Mouse (Mus musculus): Measurements from ENCODE around the gene Mul1. TPM values are rescaled to one million over a fixed set of nuclear protein-coding genes. Genes with fewer than 3 reads are reported as not detected.
A peak's percentile ranks its signal among the peaks of the same experiment; 100 is the strongest.

Mul1 gene
- polyA plus RNA-seq, 1 experiment = 7.8 TPM

DNA sequence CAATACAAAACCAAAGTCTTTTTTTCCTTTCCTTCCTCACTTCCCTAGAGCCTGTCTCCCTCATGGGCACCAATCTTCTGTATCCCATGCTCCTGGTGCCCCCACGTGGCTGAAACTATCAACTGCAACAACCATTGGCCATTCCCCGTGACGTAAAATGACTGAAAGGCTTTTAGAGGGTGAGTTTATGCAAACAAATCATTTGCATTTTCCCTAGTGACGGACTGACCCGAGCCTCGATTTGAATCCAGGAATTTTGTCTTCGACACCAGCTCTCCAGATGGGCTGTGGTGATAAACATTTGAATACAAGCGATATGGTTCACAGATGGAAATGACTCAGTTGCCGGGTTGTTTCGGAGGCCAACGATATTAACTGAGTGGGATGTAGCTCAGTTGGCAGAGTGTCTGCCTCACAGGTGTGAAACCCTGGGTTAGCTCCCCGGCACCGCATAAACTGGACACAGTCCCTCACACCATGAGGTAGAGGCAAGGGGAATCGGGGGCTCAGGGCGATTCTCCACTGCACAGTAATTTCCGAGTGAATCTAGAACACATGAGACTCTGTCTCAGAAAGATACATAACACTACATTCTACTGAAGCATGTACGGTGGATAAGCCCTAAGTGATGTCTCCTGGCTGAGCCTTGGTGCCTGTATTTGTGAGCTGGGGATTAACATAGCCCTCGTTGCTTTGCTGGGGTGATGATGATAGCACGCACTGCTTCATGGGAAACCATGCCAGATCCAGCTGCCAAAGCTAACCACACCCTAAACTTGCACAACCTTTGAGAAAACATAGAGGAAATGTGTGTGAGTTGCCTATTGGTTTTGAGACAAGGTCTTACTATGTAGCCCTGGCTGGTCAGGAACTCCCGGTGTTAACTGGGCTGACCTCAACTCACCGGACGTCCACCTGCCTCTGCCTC lies 7.4 kb upstream of the Mul1 start:
- TF ChIP-seq POLR2A (IDR thresholded peaks at IDR 0.05; ENCODE audit: borderline replicate concordance, control insufficient read depth, low read depth, low read length) (no peak), CTCF (IDR thresholded peaks at IDR 0.05; ENCODE audit: control insufficient read depth, insufficient read depth, low read length) (peak; percentile 68)
- Histone ChIP-seq H3K4me3 (replicated peaks; ENCODE audit: control insufficient read depth, low read depth, low read length) (no peak overlapping the region), H3K27ac (ENCODE audit: control insufficient read depth, insufficient read depth, low read depth, low read length, poor library complexity) (no peak overlapping the region), H3K4me1 (ENCODE audit: control insufficient read depth, insufficient read depth, low read length) (peaks cover 1% of the 10 kb centered on the region; the same call in 1 of the 2 replicates)
- 33% methylated on average over 22 of the region's 22 CpGs for WGBS

- H3K27ac ChIP-seq (ENCODE audit: control insufficient read depth, insufficient read depth, low read depth, low read length, poor library complexity) = no peak overlapping the region
- TF ChIP-seq CTCF (IDR thresholded peaks at IDR 0.05; ENCODE audit: control insufficient read depth, insufficient read depth, low read length) = peak; percentile 43
- no peak for TF ChIP-seq POLR2A (IDR thresholded peaks at IDR 0.05; ENCODE audit: borderline replicate concordance, control insufficient read depth, low read depth, low read length)
- H3K4me1 ChIP-seq (ENCODE audit: control insufficient read depth, insufficient read depth, low read length) = peaks cover 1% of the 10 kb centered on the region; the same call in 1 of the 2 replicates
- H3K4me3 ChIP-seq (replicated peaks; ENCODE audit: control insufficient read depth, low read depth, low read length) = no peak overlapping the region
- WGBS = 38% methylated on average over 3 of the region's 3 CpGs
Observed at GRCm38 (mm10) chr4:138429778-138430177, 4.7 kb upstream of the Mul1 start.

- Histone ChIP-seq H3K4me3 (replicated peaks; ENCODE audit: control insufficient read depth, low read depth, low read length) (no peak overlapping the region), H3K27ac (ENCODE audit: control insufficient read depth, insufficient read depth, low read depth, low read length, poor library complexity) (no peak overlapping the region), H3K4me1 (ENCODE audit: control insufficient read depth, insufficient read depth, low read length) (peaks cover 1% of the 10 kb centered on the region; the same call in 1 of the 2 replicates)
- TF ChIP-seq POLR2A (IDR thresholded peaks at IDR 0.05; ENCODE audit: borderline replicate concordance, control insufficient read depth, low read depth, low read length) (no peak), CTCF (IDR thresholded peaks at IDR 0.05; ENCODE audit: control insufficient read depth, insufficient read depth, low read length) (no peak)
- WGBS = 51% methylated on average over 8 of the region's 8 CpGs
Observed at GRCm38 (mm10) chr4:138431340-138431739, 3.1 kb upstream of the Mul1 start.

DNA sequence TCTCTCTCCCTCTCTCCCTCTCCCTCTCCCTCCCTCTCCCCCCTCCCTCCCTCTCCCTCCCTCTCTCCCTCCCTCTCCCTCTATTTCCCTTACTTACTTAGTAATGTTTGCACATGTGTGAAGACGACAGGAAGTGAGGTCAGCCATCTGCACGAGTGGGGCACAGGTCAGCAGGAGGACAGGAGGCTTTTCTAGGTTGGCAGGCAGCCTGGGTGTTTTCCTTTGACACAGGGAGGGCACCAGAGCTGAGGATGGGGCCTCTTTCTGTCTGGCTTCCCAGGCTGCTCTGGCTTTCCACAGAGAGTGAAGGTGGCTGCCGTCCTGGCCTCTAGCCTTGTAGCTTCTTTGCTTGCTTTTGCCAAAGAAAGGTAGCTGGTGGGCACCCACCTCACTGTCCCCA lies 5.6 kb downstream of the Mul1 start:
- TF ChIP-seq CTCF (IDR thresholded peaks at IDR 0.05; ENCODE audit: control insufficient read depth, insufficient read depth, low read length) = no peak
- TF ChIP-seq POLR2A (IDR thresholded peaks at IDR 0.05; ENCODE audit: borderline replicate concordance, control insufficient read depth, low read depth, low read length) = no peak
- Histone ChIP-seq H3K4me3 (replicated peaks; ENCODE audit: control insufficient read depth, low read depth, low read length) (no peak overlapping the region), H3K4me1 (ENCODE audit: control insufficient read depth, insufficient read depth, low read length) (no peaks in the 10 kb centered on the region), H3K27ac (ENCODE audit: control insufficient read depth, insufficient read depth, low read depth, low read length, poor library complexity) (no peak overlapping the region)
- 50% methylated on average over 3 of the region's 3 CpGs for WGBS

DNA sequence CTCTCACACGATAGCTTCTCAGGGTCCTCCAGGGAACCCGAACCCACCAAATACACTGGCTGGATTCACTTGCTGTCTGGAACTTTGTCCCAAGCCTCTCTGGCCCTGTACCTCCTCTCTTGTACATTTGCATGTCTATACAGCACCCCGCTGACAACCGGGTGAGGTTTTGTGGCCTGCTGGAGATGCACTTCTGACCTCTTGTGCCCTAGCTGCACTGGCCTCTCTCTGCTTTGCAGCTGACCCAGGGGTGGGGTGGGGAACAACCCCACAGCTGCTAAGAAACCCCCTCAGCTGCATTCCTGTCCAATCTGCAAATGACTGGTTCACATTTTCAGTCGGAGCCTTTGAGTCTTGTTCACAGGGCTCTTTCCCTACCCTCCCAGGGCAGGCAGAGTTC lies 10.5 kb downstream of the Mul1 start:
- TF ChIP-seq CTCF (IDR thresholded peaks at IDR 0.05; ENCODE audit: control insufficient read depth, insufficient read depth, low read length) (no peak), POLR2A (IDR thresholded peaks at IDR 0.05; ENCODE audit: borderline replicate concordance, control insufficient read depth, low read depth, low read length) (no peak)
- WGBS = 38% methylated on average over 5 of the region's 5 CpGs
- Histone ChIP-seq H3K27ac (ENCODE audit: control insufficient read depth, insufficient read depth, low read depth, low read length, poor library complexity) (no peak overlapping the region), H3K4me3 (replicated peaks; ENCODE audit: control insufficient read depth, low read depth, low read length) (no peak overlapping the region), H3K4me1 (ENCODE audit: control insufficient read depth, insufficient read depth, low read length) (no peaks in the 10 kb centered on the region)

DNA sequence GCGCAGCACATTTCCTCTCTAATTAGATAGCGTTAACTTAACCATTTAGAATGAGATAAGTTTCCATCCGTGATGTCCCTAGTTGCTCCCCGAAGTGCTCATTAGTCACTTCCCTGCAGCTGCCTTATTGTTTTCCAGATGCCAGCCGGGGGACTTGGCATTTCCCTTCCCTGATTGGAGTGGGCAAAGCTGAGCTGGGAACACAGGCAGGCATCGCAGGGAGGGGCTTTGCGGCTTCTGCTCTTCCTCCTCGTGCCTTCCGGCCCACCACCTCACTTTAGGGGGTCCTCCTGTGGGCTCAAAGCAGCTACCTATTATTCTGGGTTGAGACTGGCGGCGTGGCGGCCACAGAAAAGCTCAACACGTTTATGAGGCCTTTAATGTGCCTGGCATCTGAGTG lies 12.5 kb downstream of the Mul1 start:
- Histone ChIP-seq H3K4me1 (ENCODE audit: control insufficient read depth, insufficient read depth, low read length) (no peaks in the 10 kb centered on the region), H3K4me3 (replicated peaks; ENCODE audit: control insufficient read depth, low read depth, low read length) (no peak overlapping the region), H3K27ac (ENCODE audit: control insufficient read depth, insufficient read depth, low read depth, low read length, poor library complexity) (no peak overlapping the region)
- 17% methylated on average over 13 of the region's 13 CpGs for WGBS
- no peak for TF ChIP-seq POLR2A (IDR thresholded peaks at IDR 0.05; ENCODE audit: borderline replicate concordance, control insufficient read depth, low read depth, low read length)
- TF ChIP-seq CTCF (IDR thresholded peaks at IDR 0.05; ENCODE audit: control insufficient read depth, insufficient read depth, low read length) = no peak

GRCm38 (mm10) chr4:138447387-138447786 lies 12.9 kb downstream of the Mul1 start:
- TF ChIP-seq POLR2A (IDR thresholded peaks at IDR 0.05; ENCODE audit: borderline replicate concordance, control insufficient read depth, low read depth, low read length) = no peak
- peak; percentile 94 for TF ChIP-seq CTCF (IDR thresholded peaks at IDR 0.05; ENCODE audit: control insufficient read depth, insufficient read depth, low read length)
- Histone ChIP-seq H3K4me3 (replicated peaks; ENCODE audit: control insufficient read depth, low read depth, low read length) (no peak overlapping the region), H3K4me1 (ENCODE audit: control insufficient read depth, insufficient read depth, low read length) (no peaks in the 10 kb centered on the region), H3K27ac (ENCODE audit: control insufficient read depth, insufficient read depth, low read depth, low read length, poor library complexity) (no peak overlapping the region)
- WGBS = under 1% methylated on average over 8 of the region's 8 CpGs

DNA sequence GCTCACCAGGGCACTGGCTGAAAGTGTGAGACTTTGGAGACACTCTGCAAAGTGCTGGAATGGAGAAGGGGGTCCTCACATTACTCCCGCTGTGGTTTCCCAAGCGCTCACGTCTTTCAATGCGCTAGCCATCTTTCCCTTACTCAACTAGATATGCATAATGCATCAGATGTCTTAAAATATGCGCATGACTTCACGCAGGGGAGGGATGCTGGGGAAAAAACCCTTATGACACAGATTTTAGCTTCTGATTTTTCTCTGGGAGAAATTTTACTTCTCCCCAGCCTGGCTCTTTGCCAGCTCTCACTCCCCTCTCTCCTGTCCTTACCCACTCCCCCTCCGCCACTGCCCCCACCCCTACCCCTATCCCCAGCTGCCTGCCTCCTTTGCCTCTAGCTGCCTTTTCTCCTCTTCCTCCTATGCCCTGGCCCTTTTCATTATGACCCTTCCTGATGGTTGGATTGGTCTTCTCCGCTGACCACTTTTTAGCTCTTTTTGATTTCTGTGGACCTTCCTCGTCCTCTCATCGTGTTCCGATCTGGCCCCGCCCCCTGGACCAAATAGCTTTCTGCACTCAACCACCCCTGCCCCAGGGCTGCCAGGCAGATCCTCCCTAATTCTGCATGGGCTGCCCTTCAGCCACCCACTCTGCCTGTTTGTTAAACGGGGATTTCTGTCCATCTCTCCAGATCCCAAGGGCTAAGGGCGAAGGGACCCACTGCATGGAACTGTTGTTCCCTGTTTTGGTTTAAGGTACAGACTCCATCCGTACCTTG lies 13.5 kb downstream of the Mul1 start:
- 47% methylated on average over 15 of the region's 15 CpGs for WGBS
- TF ChIP-seq POLR2A (IDR thresholded peaks at IDR 0.05; ENCODE audit: borderline replicate concordance, control insufficient read depth, low read depth, low read length) (no peak), CTCF (IDR thresholded peaks at IDR 0.05; ENCODE audit: control insufficient read depth, insufficient read depth, low read length) (no peak)
- Histone ChIP-seq H3K4me1 (ENCODE audit: control insufficient read depth, insufficient read depth, low read length) (no peaks in the 10 kb centered on the region), H3K4me3 (replicated peaks; ENCODE audit: control insufficient read depth, low read depth, low read length) (no peak overlapping the region), H3K27ac (ENCODE audit: control insufficient read depth, insufficient read depth, low read depth, low read length, poor library complexity) (no peak overlapping the region)
